Mouse (Mus musculus) bone marrow macrophage, adult 2 months (primary cell): ENCODE data around the gene 9630041A04Rik.

ENCODE experiments used
- CTCF ChIP-seq: IDR thresholded peaks from 2 replicates; pipeline ENCODE4 v1.5.1; 2012; ENCODE audit warnings: low read depth, mild to moderate bottlenecking, low read length, moderate library complexity
- POLR2A ChIP-seq: IDR thresholded peaks from 2 replicates; pipeline ENCODE4 v1.6.1; 2012; ENCODE audit warnings: mild to moderate bottlenecking, low read depth, low read length, borderline replicate concordance

GRCm38 (mm10) chr9:101954529-101954928, 92.9 kb downstream of the 9630041A04Rik start:
- TF ChIP-seq CTCF, result no peak
- TF ChIP-seq POLR2A, result no peak
